Mouse (Mus musculus) heart, adult 2 months (tissue): ENCODE results near the gene Trappc1. TPM values are rescaled to one million over a fixed set of nuclear protein-coding genes. Genes with fewer than 3 reads are reported as not detected.
A peak's percentile ranks its signal among the peaks of the same experiment; 100 is the strongest.

ENCODE experiments used
- DNase-seq, 2 experiments: peaks; one replicate each; pipeline ENCODE4 v3.0.0; 2021
- H3K27ac ChIP-seq: fragments of 200-600 bp; 2 replicates; pipeline ENCODE4 v1.8.1; 2022
- H3K27me3 ChIP-seq: fragments of 200-500 bp; 2 replicates; pipeline ENCODE4 v1.6.1; 2012; ENCODE audit warnings: mild to moderate bottlenecking, low read length, inconsistent platforms, mixed read lengths; ENCODE audit not compliant: control insufficient read depth, insufficient read depth
- H3K36me3 ChIP-seq: fragments of 200-500 bp; 2 replicates; pipeline ENCODE4 v1.6.1; 2012; ENCODE audit warnings: low read length, inconsistent platforms; ENCODE audit not compliant: control insufficient read depth, insufficient read depth
- H3K4me1 ChIP-seq: fragments of 200-500 bp; 2 replicates; pipeline ENCODE4 v1.6.1; 2011; ENCODE audit warnings: low read length; ENCODE audit not compliant: control insufficient read depth, insufficient read depth
- H3K4me3 ChIP-seq: fragments of 200-600 bp; 2 replicates; pipeline ENCODE4 v1.8.1; 2022
- H3K79me2 ChIP-seq: fragments of 200-500 bp; replicated peaks from 2 replicates; pipeline ENCODE4 v1.6.1; 2012; ENCODE audit warnings: mild to moderate bottlenecking, inconsistent platforms, low read length, moderate library complexity, mixed read lengths; ENCODE audit not compliant: control insufficient read depth, insufficient read depth
- H3K9ac ChIP-seq: fragments of 200-500 bp; 2 replicates; pipeline ENCODE4 v1.6.1; 2012; ENCODE audit warnings: low read depth, mild to moderate bottlenecking, control low read depth, inconsistent platforms, low read length, mixed read lengths
- CTCF ChIP-seq: fragments of 200-600 bp; IDR thresholded peaks from 2 replicates; pipeline ENCODE4 v1.8.1; 2022; ENCODE audit warnings: antibody characterized with exemption, mild to moderate bottlenecking, moderate library complexity
- EP300 ChIP-seq: fragments of 200-500 bp; IDR thresholded peaks from 2 replicates; pipeline ENCODE4 v1.6.1; 2011; ENCODE audit warnings: low read depth, low read length, control low read depth; ENCODE audit not compliant: insufficient read depth
- POLR2A ChIP-seq: fragments of 200-500 bp; IDR thresholded peaks from 2 replicates; pipeline ENCODE4 v1.6.1; 2011; ENCODE audit warnings: mild to moderate bottlenecking, low read depth, low read length, control low read depth; ENCODE audit not compliant: insufficient read depth
- WGBS: fragments of 180-500 bp; shearing (Covaris S2); methylation state at CpG from one replicate; pipeline ENCODE4 v1.1.7; 2018; 5-methylcytosine and 5-hydroxymethylcytosine counted together
- intact Hi-C: fragments of 180-260 bp; cut with DNase I; formaldehyde crosslinking; loops from one replicate; pipeline ENCODE4 v1.15.1; 2025
- polyA plus RNA-seq: library from polyadenylated mRNA; depleted of rRNA; stranded (reverse); fragments of >200 nt; gene quantifications from 2 replicates; pipeline ENCODE4 v1.2.3, GENCODE M21; 2012
- total RNA-seq, 2 experiments: library from RNA; stranded (reverse); gene quantifications; 2 replicates each; pipeline ENCODE4 v1.2.3; 2021

Gene Trappc1
- total and polyA plus RNA-seq, 3 experiments, result 45.5 to 48.0 (median 46.6) TPM

GRCm38 (mm10) chr11:69340161-69341131, 16.7 kb downstream of the Trappc1 start, which contains the start of gene Rnf227:
Gene Rnf227, plus strand, starts transcription at chr11:69340461.
- WGBS, result 3% methylated on average over 99 of the region's 99 CpGs
- Histone ChIP-seq H3K4me3 (peak within 1 kb of the TSS; percentile 73), H3K27me3 (no peaks in the 10 kb centered on the region), H3K79me2 (no peaks in the 10 kb centered on the region), H3K4me1 (peaks cover 2% of the 10 kb centered on the region), H3K9ac (peak within 1 kb of the TSS; percentile 68), H3K36me3 (no peaks in the 10 kb centered on the region), H3K27ac (peak within 1 kb of the TSS; percentile 20; the same call in 1 of the 2 replicates)
- intact Hi-C loops, result loop anchor here (2.0 kb wide), 2 partner anchors 18 to 26 kb away; partner anchors contain the start of genes Cntrob and Trappc1
- peak; percentile 85 to 86 for DNase-seq
- TF ChIP-seq CTCF (no peak), EP300 (no peak), POLR2A (peak; percentile 27; the same call in 1 of the 2 replicates)

GRCm38 (mm10) chr11:69346441-69346840, 22.7 kb downstream of the Trappc1 start:
- H3K36me3 ChIP-seq, result no peaks in the 10 kb centered on the region

GRCm38 (mm10) chr11:69356544-69356943, 32.8 kb downstream of the Trappc1 start:
- H3K36me3 ChIP-seq, result no peaks in the 10 kb centered on the region
- H3K27me3 ChIP-seq, result no peaks in the 10 kb centered on the region
- no peak for DNase-seq
- intact Hi-C loops, result no loop called here
- H3K4me3 ChIP-seq, result no peak overlapping the region
- no peaks in the 10 kb centered on the region for H3K4me1 ChIP-seq
- no peaks in the 10 kb centered on the region for H3K79me2 ChIP-seq
- H3K27ac ChIP-seq, result no peak overlapping the region
- H3K9ac ChIP-seq, result no peak overlapping the region
- 91% methylated on average over 5 of the region's 5 CpGs for WGBS
- TF ChIP-seq CTCF, result no peak

More at GRCm38 (mm10) chr11:69346441-69346840, 22.7 kb downstream of the Trappc1 start:
- Histone ChIP-seq H3K27ac (no peak overlapping the region), H3K4me1 (no peaks in the 10 kb centered on the region), H3K27me3 (no peaks in the 10 kb centered on the region), H3K79me2 (no peaks in the 10 kb centered on the region), H3K4me3 (no peak overlapping the region), H3K9ac (no peak overlapping the region)
- TF ChIP-seq POLR2A, result no peak
- no peak for TF ChIP-seq EP300
- no peak for TF ChIP-seq CTCF
- 91% methylated on average over 24 of the region's 26 CpGs for WGBS
- intact Hi-C loops, result no loop called here
- DNase-seq, result no peak

DNA sequence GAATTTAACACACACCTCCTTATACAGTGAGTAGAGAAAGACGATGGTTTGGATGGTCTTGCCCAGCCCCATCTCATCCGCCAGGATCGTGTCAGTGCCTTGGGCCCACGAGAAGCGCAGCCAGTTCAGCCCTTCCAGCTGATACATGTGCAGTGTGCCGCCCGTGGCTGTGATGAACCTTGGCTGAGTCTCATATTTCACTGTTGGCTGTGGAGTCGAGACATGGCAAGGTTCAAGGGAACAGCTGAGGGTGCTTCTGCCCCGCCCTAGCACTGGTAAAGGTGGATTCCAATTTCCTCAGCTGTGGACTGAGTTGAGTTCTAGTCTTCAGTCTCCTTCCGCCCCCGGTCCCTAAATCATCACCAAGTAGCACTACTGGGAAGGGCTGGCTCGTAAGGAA, 33.9 kb downstream of the Trappc1 start:
- intact Hi-C loops, result no loop called here
- WGBS, result 92% methylated on average over 12 of the region's 12 CpGs
- H3K36me3 ChIP-seq, result no peaks in the 10 kb centered on the region

DNA sequence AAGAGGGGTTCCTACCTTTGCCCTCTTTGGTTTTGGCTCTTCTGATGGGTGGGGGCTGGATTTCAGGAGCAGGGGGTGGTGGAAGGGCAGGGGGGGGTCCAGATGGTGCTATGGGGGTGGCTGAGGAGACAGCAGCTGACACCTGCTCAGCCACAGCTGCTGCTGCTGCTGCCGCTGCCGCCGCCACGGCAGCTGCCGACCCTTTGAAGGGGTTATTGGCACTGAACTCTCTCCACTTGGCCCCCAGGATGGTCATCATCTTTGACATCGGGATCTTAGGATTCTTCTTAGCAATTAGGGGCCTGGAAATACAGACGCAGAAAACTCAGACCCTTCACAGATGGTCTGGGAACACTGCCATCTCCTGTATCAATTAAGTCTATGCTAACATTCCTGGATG, 38.2 kb downstream of the Trappc1 start:
- no peak for TF ChIP-seq POLR2A
- TF ChIP-seq EP300, result no peak
- no peak for TF ChIP-seq CTCF
- no peak overlapping the region for H3K27ac ChIP-seq
- no peaks in the 10 kb centered on the region for H3K27me3 ChIP-seq
- 83% methylated on average over 7 of the region's 7 CpGs for WGBS
- intact Hi-C loops, result no loop called here
- DNase-seq, result no peak
- H3K79me2 ChIP-seq, result no peaks in the 10 kb centered on the region
- H3K4me3 ChIP-seq, result no peak overlapping the region
- H3K4me1 ChIP-seq, result peaks cover 18% of the 10 kb centered on the region
- no peak overlapping the region for H3K9ac ChIP-seq
- H3K36me3 ChIP-seq, result no peaks in the 10 kb centered on the region

More for the DNA sequence above, 33.9 kb downstream of the Trappc1 start:
- no peak for TF ChIP-seq CTCF
- no peak for TF ChIP-seq EP300
- no peak for TF ChIP-seq POLR2A
- no peaks in the 10 kb centered on the region for H3K27me3 ChIP-seq
- H3K9ac ChIP-seq, result no peak overlapping the region
- H3K79me2 ChIP-seq, result no peaks in the 10 kb centered on the region
- no peak overlapping the region for H3K4me3 ChIP-seq
- no peak for DNase-seq
- H3K27ac ChIP-seq, result no peak overlapping the region
- H3K4me1 ChIP-seq, result no peaks in the 10 kb centered on the region

GRCm38 (mm10) chr11:69362479-69362878, 38.7 kb downstream of the Trappc1 start:
- intact Hi-C loops, result no loop called here
- H3K4me3 ChIP-seq, result no peak overlapping the region
- no peak overlapping the region for H3K27ac ChIP-seq
- H3K4me1 ChIP-seq, result peaks cover 18% of the 10 kb centered on the region
- no peak for DNase-seq
- no peaks in the 10 kb centered on the region for H3K36me3 ChIP-seq
- TF ChIP-seq POLR2A, result no peak
- 0 out of 2 replicates have a peak, but pooled peaks have one; percentile 2 for TF ChIP-seq CTCF
- no peak for TF ChIP-seq EP300
- whole genome bisulfite sequencing, result 96% methylated on average over 2 of the region's 2 CpGs
- H3K9ac ChIP-seq, result no peak overlapping the region
- H3K79me2 ChIP-seq, result no peaks in the 10 kb centered on the region
- no peaks in the 10 kb centered on the region for H3K27me3 ChIP-seq
